Mouse (Mus musculus): ENCODE results near the gene Gmfg. TPM values are rescaled to one million over a fixed set of nuclear protein-coding genes. Genes with fewer than 3 reads are reported as not detected.

The Gmfg gene
- polyA plus RNA-seq (2016; fragmentation: Nextera tagmentation; extraction: Ambion mirVana): 3.4 and 4.5 TPM in 2 replicates

DNA sequence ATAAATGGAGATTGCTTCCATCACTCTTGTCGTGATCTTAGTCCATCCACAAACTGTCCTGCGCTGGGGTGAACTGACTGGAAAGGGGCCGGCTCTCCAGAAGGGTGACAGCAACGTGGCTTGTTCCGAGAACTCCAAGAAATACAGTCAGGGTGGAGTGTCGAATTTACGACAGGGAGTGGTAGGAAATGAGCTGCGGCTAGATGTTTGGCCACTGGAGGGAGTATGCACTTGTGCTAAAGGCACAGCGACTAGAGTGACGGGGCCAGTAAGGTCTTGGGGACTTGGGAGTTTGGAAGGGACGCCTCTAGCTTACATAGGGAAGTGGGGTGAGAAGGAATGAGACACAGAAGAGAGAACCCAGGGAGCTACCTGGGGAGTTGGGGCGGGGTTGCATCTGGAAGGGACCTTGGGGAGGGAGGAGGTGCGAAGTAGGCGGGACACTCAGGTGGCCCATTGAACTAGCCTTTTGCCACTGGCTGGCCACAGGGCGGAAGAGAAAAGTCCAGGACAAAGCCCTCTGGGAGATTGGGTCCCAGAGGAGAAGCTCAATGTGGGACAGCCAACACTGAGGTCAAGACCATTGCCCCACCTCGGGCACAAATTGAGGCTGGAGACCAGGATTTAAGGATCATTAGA lies at the start of gene Gmfg:
Gene Gmfg (plus strand): TSS at position 516 of the 639 bp plus-strand sequence.
- 2% methylated on average over 16 of the region's 16 CpGs for WGBS
- H3K4me3 ChIP-seq (replicated peaks): peak within 1 kb of the TSS; percentile 92

DNA sequence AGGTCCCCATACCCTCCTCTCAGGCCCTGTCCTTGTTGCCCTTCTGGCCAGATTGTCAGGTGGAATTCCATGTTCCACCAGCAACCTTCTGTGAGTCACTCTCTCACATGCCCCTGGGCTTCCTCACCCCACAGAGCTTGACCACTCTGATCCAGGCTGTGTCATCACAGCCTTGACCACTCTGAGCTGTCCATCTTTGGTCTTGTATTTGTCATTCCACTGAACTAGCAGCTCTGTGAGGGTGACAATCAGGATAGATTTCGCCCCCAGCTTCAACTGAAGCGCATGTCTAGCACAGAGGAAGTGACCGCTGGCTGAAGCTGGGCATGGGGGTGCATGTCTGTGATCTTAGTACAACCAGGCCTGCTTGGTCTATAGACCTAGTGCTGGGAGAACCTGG lies 46.9 kb upstream of the Gmfg start:
- H3K27me3 ChIP-seq: no peaks in the 10 kb centered on the region
- no peak overlapping the region for H3K27ac ChIP-seq
- peaks cover 56% of the 10 kb centered on the region for H3K36me3 ChIP-seq (replicated peaks)
- H3K9me3 ChIP-seq: no peaks in the 10 kb centered on the region
- no peak overlapping the region for H3K4me3 ChIP-seq (replicated peaks)
- H3K4me2 ChIP-seq: no peak overlapping the region
- no peak overlapping the region for H3K9ac ChIP-seq
- WGBS: 94% methylated on average over 3 of the region's 3 CpGs
- peaks cover 22% of the 10 kb centered on the region for H3K4me1 ChIP-seq
- ATAC-seq (ENCODE audit: low FRiP score): no peak

More for the DNA sequence above, at the start of gene Gmfg:
- Histone ChIP-seq H3K36me3 (replicated peaks) (peaks cover 17% of the 10 kb centered on the region; the same call in 1 of the 2 replicates), H3K4me2 (peak within 1 kb of the TSS; percentile 62), H3K9me3 (no peaks in the 10 kb centered on the region), H3K27ac (peak within 1 kb of the TSS; percentile 56; the same call in 1 of the 2 replicates), H3K9ac (peak within 1 kb of the TSS; percentile 56), H3K27me3 (no peaks in the 10 kb centered on the region), H3K4me1 (peaks cover 31% of the 10 kb centered on the region)
- peak; percentile 20; the same call in 1 of the 2 replicates for ATAC-seq (ENCODE audit: low FRiP score)

DNA sequence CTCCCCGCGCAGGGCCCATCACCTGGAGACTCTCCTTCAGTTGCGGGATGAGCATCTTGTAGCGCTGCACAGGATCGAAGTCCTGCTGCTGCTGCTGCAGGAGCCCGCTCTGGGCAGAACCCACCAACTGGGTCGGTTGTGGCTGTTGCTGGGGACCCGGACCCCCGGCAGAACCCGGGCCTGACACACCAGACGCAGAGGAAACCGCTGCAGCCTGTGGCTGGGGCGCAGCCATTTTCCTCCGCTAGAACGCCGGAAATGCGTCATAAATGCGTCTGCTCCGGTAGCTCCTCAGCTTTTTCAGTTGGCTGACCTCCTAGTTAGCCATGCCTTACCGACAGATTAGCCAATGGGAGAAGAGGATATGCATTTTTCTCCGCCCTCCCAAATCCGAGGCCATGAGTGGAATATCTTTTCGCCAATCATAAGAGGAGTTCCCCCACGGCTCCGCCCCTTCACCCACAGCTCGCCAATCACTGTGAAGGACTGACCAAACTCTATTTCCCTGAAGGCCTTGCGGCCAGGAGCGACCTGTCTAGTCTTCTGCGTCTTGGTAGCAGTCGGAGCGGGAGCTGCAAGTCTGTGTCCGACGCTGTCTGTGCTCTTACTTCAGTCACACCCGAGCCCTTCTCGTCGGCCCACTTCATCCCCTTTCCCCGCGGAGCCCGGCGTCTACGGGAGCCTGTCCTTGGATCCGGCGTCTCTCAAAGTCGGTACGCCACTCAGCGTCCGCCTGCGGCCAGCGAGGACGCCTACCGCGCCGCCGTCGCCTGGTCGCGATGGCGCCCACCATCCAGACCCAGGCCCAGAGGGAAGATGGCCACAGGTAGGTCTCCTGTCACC lies 44.6 kb upstream of the Gmfg start, which contains the start of the genes Med29 and Paf1:
Gene Med29 (minus strand): TSS at position 280 of the 843 bp plus-strand sequence.
Gene Paf1 (plus strand): TSS at position 523 of the 843 bp plus-strand sequence.
- WGBS: under 1% methylated on average over 58 of the region's 58 CpGs
- peak within 1 kb of the TSS; percentile 86 for H3K9ac ChIP-seq
- H3K27me3 ChIP-seq: no peaks in the 10 kb centered on the region
- ATAC-seq (ENCODE audit: low FRiP score): peak; percentile 98
- H3K4me1 ChIP-seq: peaks cover 22% of the 10 kb centered on the region
- peak within 1 kb of the TSS; percentile 99 for H3K4me2 ChIP-seq
- H3K27ac ChIP-seq: peak within 1 kb of the TSS; percentile 76
- peak within 1 kb of the TSS; percentile 90 for H3K4me3 ChIP-seq (replicated peaks)
- H3K9me3 ChIP-seq: no peaks in the 10 kb centered on the region
- peaks cover 60% of the 10 kb centered on the region for H3K36me3 ChIP-seq (replicated peaks)

DNA sequence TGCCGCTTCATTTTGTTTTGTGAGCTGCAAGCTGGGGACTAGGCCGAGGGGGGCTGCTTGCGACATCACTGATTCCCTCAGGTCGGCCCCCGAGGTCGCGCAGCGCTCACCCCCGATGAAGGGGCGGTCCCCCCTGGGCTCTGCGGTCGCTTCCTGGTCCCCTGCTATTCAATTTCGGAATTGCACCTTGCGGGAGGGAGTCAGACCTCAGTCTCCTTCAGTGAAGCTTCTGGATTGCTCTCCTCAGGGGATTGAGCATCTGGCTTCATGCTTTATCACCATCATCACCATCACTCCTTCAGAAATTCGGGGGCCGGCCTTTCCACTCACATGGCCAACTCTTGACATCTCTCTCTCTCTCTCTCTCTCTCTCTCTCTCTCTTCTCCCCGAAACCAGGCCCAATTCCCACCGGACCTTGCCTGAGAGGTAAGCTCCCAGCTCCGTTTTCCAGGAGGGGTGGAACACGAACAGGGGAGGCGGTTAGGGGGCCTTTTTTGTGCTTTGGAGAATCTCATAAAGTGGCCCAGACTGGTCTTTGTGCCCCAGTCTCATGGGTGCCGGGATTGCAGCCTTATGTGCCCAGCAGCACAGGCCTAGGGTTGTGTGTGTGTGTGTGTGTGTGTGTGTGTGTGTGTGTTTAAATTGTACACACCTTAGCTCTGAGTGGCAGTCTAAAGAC lies 43.8 kb upstream of the Gmfg start:
- Histone ChIP-seq H3K9me3 (no peaks in the 10 kb centered on the region), H3K4me1 (peaks cover 22% of the 10 kb centered on the region), H3K9ac (peak overlapping the region; percentile 86), H3K4me3 (replicated peaks) (peak overlapping the region; percentile 90), H3K27me3 (no peaks in the 10 kb centered on the region), H3K27ac (peak overlapping the region; percentile 76), H3K36me3 (replicated peaks) (peaks cover 60% of the 10 kb centered on the region), H3K4me2 (peak overlapping the region; percentile 99)
- no peak for ATAC-seq (ENCODE audit: low FRiP score)
- 6% methylated on average over 22 of the region's 22 CpGs for WGBS

DNA sequence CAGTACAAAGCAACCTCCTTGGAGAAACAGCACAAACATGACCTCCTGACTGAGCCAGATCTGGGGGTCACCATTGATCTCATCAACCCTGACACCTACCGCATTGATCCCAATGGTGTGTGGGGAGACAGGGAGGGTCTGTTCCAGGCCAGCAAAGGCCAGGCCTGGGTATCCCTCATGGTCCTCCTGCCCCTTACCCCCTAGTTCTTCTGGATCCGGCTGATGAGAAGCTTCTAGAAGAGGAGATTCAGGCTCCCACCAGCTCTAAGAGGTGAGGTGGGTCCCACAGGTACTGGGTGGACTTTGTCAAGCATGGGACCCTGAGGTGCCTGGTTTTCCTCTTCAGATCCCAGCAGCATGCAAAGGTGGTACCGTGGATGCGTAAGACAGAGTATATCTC lies 41.8 kb upstream of the Gmfg start:
- Histone ChIP-seq H3K9ac (no peak overlapping the region), H3K36me3 (replicated peaks) (peaks cover 59% of the 10 kb centered on the region), H3K27me3 (no peaks in the 10 kb centered on the region), H3K27ac (no peak overlapping the region), H3K4me3 (replicated peaks) (no peak overlapping the region), H3K4me2 (no peak overlapping the region), H3K9me3 (no peaks in the 10 kb centered on the region), H3K4me1 (peaks cover 22% of the 10 kb centered on the region)
- no peak for ATAC-seq (ENCODE audit: low FRiP score)
- 96% methylated on average over 4 of the region's 4 CpGs for WGBS

DNA sequence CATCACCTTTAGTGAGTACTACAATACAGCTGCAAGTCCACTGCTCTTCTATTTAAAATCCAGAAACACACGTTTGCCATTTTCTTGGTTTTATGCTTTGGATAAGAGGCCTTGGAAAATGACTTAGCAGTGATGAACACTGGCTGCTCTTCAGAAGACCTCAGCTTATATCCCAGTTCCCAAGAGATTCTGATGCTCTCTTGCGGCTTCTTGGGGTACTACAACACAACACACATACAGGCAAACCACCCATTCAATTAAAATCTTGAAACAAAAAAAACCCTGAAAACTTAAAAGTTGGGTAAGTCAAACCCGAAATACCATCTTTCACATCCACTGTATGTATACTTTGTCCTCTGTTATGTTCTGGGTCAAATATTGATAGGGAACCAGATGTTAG lies 39.2 kb upstream of the Gmfg start:
- Histone ChIP-seq H3K27ac (no peak overlapping the region), H3K4me3 (replicated peaks) (no peak overlapping the region), H3K4me1 (peaks cover 9% of the 10 kb centered on the region), H3K9me3 (no peaks in the 10 kb centered on the region), H3K27me3 (no peaks in the 10 kb centered on the region), H3K9ac (no peak overlapping the region), H3K36me3 (replicated peaks) (peaks cover 79% of the 10 kb centered on the region), H3K4me2 (no peak overlapping the region)
- WGBS: 69% methylated on average over 3 of the region's 3 CpGs
- ATAC-seq (ENCODE audit: low FRiP score): no peak

DNA sequence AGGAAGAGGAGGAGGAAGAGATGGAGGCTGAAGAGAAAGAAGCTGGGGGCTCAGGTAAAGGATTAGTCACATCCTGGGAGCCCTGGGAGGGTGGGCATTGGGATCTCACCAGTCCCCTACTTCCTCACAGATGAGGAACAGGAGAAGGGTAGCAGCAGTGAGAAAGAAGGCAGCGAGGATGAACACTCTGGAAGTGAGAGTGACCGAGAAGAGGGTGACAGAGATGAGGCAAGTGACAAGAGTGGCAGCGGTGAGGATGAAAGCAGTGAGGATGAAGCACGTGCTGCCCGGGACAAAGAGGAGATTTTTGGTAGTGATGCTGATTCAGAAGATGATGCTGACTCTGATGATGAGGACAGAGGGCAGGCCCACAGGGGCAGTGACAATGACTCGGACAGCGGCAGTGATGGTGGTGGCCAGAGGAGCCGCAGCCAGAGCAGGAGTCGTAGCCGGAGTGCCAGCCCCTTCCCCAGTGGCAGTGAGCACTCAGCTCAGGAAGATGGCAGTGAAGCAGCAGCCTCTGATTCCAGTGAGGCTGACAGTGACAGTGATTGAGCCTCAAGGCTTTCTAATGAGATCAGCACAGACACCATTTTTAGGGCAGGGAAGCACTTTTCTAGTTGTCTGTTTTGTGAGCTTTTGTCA lies 38.4 kb upstream of the Gmfg start:
- no peaks in the 10 kb centered on the region for H3K9me3 ChIP-seq
- 94% methylated on average over 10 of the region's 10 CpGs for WGBS
- H3K27ac ChIP-seq: no peak overlapping the region
- H3K4me3 ChIP-seq (replicated peaks): no peak overlapping the region
- H3K4me2 ChIP-seq: no peak overlapping the region
- H3K9ac ChIP-seq: no peak overlapping the region
- H3K27me3 ChIP-seq: no peaks in the 10 kb centered on the region
- no peak for ATAC-seq (ENCODE audit: low FRiP score)
- peaks cover 2% of the 10 kb centered on the region for H3K4me1 ChIP-seq
- H3K36me3 ChIP-seq (replicated peaks): peaks cover 87% of the 10 kb centered on the region

DNA sequence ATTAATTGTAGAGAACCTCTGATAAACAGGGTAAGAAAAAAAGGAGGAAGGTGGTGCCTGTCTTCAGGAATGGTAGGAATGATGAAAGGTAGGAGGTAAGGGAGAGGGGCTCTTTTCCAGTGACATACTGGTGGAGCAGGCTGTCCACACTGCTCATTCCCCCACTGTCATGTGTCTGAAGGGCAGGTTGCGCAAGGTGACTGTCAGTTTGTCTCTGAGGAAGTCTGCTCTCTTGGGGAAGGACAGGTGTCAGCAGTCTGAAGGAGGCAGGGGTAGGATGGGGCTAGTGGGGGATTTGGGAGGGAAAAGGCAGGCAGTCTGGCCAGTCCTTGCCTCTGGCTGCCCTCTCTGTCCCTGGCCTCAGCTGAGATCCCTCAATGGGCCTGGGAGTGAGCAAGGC lies 36.2 kb upstream of the Gmfg start:
- no peak overlapping the region for H3K9ac ChIP-seq
- ATAC-seq (ENCODE audit: low FRiP score): no peak
- no peak overlapping the region for H3K4me3 ChIP-seq (replicated peaks)
- no peak overlapping the region for H3K27ac ChIP-seq
- H3K4me1 ChIP-seq: no peaks in the 10 kb centered on the region
- H3K36me3 ChIP-seq (replicated peaks): peaks cover 94% of the 10 kb centered on the region
- 100% methylated on average over 1 of the region's 1 CpGs for WGBS
- no peaks in the 10 kb centered on the region for H3K27me3 ChIP-seq
- H3K9me3 ChIP-seq: no peaks in the 10 kb centered on the region
- H3K4me2 ChIP-seq: no peak overlapping the region

DNA sequence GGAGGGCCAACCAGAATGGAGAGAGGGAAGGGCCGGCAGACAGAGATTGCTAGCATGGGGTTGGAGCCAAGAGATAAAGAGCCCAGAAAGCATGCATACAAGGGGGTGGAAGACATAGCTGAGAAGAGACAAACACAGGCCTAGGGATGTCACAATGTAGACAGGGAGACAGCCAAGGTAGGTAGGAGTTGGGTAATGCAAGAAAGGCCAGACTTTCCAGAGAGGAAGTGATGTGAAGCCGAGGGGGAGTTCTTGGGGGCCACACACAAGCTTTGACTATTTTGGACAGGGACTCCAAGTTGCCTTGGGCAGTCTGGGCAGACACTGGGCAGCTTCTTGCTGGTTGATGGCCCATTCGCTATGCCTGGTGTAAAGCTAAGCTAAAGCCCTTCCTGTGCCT lies 35.3 kb upstream of the Gmfg start:
- peaks cover 94% of the 10 kb centered on the region for H3K36me3 ChIP-seq (replicated peaks)
- no peak overlapping the region for H3K4me2 ChIP-seq
- no peaks in the 10 kb centered on the region for H3K9me3 ChIP-seq
- no peaks in the 10 kb centered on the region for H3K27me3 ChIP-seq
- 84% methylated on average over 3 of the region's 3 CpGs for WGBS
- no peaks in the 10 kb centered on the region for H3K4me1 ChIP-seq
- no peak overlapping the region for H3K4me3 ChIP-seq (replicated peaks)
- no peak overlapping the region for H3K27ac ChIP-seq
- ATAC-seq (ENCODE audit: low FRiP score): no peak
- H3K9ac ChIP-seq: no peak overlapping the region

DNA sequence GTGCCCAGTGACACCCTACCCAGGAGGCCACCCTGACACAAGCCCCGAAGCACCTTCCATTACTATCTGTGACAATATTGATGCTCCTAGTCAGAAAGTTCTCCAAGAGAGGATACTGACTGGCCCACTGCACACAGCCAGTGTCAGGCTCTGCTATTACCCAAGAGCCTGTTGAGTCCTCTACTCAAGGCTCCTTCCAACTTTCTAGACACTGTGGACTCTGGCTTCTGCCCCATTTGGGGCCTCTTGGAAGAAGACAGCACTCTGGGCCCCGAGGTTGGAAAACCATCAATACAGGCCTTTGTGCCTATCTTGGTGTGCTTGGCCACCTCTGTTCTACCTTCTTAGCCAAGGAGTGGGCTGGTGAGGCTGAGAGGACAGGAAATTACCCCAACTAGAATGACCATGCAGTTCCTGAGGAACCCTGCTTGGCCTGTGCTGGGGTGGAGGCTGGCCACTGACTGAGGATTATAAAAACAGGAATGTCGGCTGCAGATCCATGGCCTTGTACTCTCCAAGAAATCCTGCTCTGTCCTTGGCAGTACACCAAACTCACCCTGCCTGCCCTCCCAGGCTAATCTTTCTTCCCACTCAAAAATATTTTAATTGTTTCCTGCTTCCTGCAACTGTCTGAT lies 26.3 kb upstream of the Gmfg start:
- Histone ChIP-seq H3K4me1 (no peaks in the 10 kb centered on the region), H3K27me3 (no peaks in the 10 kb centered on the region), H3K4me3 (replicated peaks) (no peak overlapping the region), H3K4me2 (no peak overlapping the region), H3K27ac (no peak overlapping the region), H3K36me3 (replicated peaks) (peaks cover 96% of the 10 kb centered on the region), H3K9ac (no peak overlapping the region), H3K9me3 (no peaks in the 10 kb centered on the region)
- no peak for ATAC-seq (ENCODE audit: low FRiP score)
- WGBS: 90% methylated on average over 3 of the region's 3 CpGs

DNA sequence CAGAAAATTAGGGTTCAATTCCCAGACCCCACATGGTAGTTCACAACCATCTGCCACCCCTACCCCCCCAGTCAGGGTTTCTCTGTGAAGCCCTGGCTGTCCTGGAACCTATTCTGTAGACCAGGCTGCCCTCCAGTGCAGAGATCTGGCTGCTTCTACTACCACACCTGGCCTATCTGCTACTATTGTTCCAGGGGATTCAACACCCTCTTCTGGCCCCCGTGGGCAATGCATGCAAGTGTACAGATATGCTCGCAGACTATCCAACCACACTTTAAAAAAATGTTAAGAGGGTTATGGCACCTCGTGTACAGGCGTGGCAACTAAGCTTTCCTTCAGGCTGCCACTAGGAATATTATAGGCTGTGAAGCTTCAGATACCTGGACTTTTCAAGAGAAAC lies 24.4 kb upstream of the Gmfg start:
- Histone ChIP-seq H3K27me3 (no peaks in the 10 kb centered on the region), H3K4me1 (no peaks in the 10 kb centered on the region), H3K9me3 (no peaks in the 10 kb centered on the region), H3K4me2 (no peak overlapping the region), H3K36me3 (replicated peaks) (peaks cover 94% of the 10 kb centered on the region), H3K27ac (no peak overlapping the region), H3K4me3 (replicated peaks) (no peak overlapping the region), H3K9ac (no peak overlapping the region)
- 94% methylated on average over 4 of the region's 4 CpGs for WGBS
- no peak for ATAC-seq (ENCODE audit: low FRiP score)

Data from forebrain, embryonic 12.5 days (tissue).